8 mouse cellular contexts compared by ENCODE assay signal in the genomic region with DNA sequence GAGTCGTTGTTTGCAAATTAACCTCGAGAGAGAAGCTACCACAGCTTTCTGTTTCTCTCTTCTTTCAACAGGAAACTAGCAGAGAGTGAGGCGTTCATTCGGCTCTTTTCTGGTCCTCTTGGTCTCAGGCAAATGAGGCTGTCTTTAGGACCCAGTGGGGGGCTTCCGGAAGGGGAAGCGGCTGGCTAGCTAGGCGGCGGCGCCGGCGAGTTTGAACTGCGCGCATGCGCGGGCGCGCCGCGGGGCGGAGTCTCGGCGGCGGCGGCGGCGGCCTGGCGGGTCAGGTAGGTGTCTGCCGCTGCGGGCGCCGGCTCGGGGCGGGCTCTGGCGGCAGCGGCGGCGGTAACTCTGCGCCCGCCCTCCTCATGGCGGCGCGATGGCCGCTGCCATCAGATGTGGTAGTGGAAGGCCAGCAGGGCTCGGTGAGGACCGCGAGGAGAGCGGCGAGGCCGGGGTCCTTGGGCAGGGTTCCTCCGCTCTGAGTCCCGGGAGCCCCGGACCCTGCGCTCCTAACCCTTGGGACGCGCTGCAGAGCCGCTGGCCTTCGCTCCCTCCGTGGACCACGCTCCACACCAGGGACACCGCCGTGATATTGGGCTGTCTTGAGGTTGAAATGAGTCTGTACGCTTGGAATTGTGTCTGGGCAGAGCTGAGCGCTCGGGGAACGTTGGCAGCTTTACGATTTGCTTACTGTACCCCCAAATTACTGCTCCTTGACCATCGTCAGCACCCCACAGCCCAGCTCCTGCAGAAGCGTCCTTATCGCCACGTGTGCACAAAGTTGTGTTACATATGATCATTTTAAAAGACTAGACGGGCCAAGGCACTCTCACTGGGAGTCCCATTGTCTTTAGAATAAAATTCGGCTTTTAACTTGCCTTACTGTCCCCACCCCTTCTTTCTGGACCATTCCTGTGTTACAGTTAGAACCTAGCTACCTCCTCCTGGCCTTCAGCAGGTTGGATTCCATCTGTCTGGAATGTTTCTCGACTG. TPM values are rescaled to one million over a fixed set of nuclear protein-coding genes. Genes with fewer than 3 reads are reported as not detected.
DNase-seq lines count a peak whose midpoint lies in the region; ATAC-seq and TF ChIP-seq lines count a peak whose summit lies in the region.

A gene (minus strand): TSS at position 171 of the 993 bp plus-strand sequence.
A gene (plus strand): TSS at position 249 of the 993 bp plus-strand sequence.

- peak within 1 kb of the TSS; percentile 75 for H3K27ac ChIP-seq in forebrain, embryonic 11.5 days (ENCODE audit: low read depth, low read length)
- H3K27ac ChIP-seq in heart, postnatal 0 days (ENCODE audit: low read depth): peak within 1 kb of the TSS; percentile 70
- H3K27ac ChIP-seq in liver, embryonic 16.5 days (ENCODE audit: low read length): peak within 1 kb of the TSS; percentile 94
- peak within 1 kb of the TSS; percentile 89 for H3K27ac ChIP-seq in neural tube, embryonic 13.5 days (replicated peaks)
- peak within 1 kb of the TSS; percentile 84 for H3K27ac ChIP-seq in testis, adult 2 months (ENCODE audit: control insufficient read depth, insufficient read depth, low read depth, low read length)

- no peak for TF ChIP-seq CTCF in heart, postnatal 0 days (IDR thresholded peaks at IDR 0.05; ENCODE audit: low read depth)
- TF ChIP-seq CTCF in testis, adult 2 months (IDR thresholded peaks at IDR 0.05; ENCODE audit: control insufficient read depth, insufficient read depth, insufficient replicate concordance, low read depth, low read length): no peak

- no peaks in the 10 kb centered on the region for H3K9me3 ChIP-seq in forebrain, embryonic 11.5 days (ENCODE audit: control insufficient read depth, low read length)
- H3K9me3 ChIP-seq in heart, postnatal 0 days (replicated peaks; ENCODE audit: control insufficient read depth, low read length): no peaks in the 10 kb centered on the region
- H3K9me3 ChIP-seq in liver, embryonic 16.5 days (replicated peaks; ENCODE audit: control insufficient read depth, low read length): no peaks in the 10 kb centered on the region
- H3K9me3 ChIP-seq in neural tube, embryonic 13.5 days: no peaks in the 10 kb centered on the region

- H3K4me2 ChIP-seq in forebrain, embryonic 11.5 days (ENCODE audit: low read depth, low read length, severe bottlenecking): peak within 1 kb of the TSS; percentile 86
- peak within 1 kb of the TSS; percentile 91 for H3K4me2 ChIP-seq in heart, postnatal 0 days (ENCODE audit: low read depth, low read length)
- H3K4me2 ChIP-seq in liver, embryonic 16.5 days (ENCODE audit: low read depth, low read length): peak within 1 kb of the TSS; percentile 90
- H3K4me2 ChIP-seq in neural tube, embryonic 13.5 days: peak within 1 kb of the TSS; percentile 92

- under 1% methylated on average over 73 of the region's 73 CpGs for WGBS in forebrain, embryonic 11.5 days
- under 1% methylated on average over 72 of the region's 73 CpGs for WGBS in heart, postnatal 0 days
- WGBS in liver, embryonic 16.5 days (ENCODE audit: insufficient replicate concordance): under 1% methylated on average over 71 of the region's 73 CpGs
- WGBS in neural tube, embryonic 13.5 days: under 1% methylated on average over 72 of the region's 73 CpGs

- H3K4me1 ChIP-seq in forebrain, embryonic 11.5 days (replicated peaks; ENCODE audit: control insufficient read depth, insufficient read depth, low read length): 0 out of 2 replicates have a peak, but pooled peaks cover 5% of the 10 kb centered on the region
- H3K4me1 ChIP-seq in heart, postnatal 0 days (ENCODE audit: control insufficient read depth, insufficient read depth): peaks cover 11% of the 10 kb centered on the region
- peaks cover 18% of the 10 kb centered on the region for H3K4me1 ChIP-seq in liver, embryonic 16.5 days (ENCODE audit: control insufficient read depth, low read depth, low read length)
- peaks cover 23% of the 10 kb centered on the region for H3K4me1 ChIP-seq in neural tube, embryonic 13.5 days (replicated peaks)
- peaks cover 6% of the 10 kb centered on the region for H3K4me1 ChIP-seq in testis, adult 2 months (ENCODE audit: control insufficient read depth, insufficient read depth, low read length)

- no peak for TF ChIP-seq EP300 in heart, postnatal 0 days (IDR thresholded peaks at IDR 0.05; ENCODE audit: low read depth)

- no peaks in the 10 kb centered on the region for H3K27me3 ChIP-seq in forebrain, embryonic 11.5 days (ENCODE audit: control insufficient read depth, insufficient read depth, low read length)
- no peaks in the 10 kb centered on the region for H3K27me3 ChIP-seq in heart, postnatal 0 days (ENCODE audit: control insufficient read depth, insufficient read depth, low read length)
- no peaks in the 10 kb centered on the region for H3K27me3 ChIP-seq in liver, embryonic 16.5 days (ENCODE audit: control insufficient read depth, insufficient read depth, low read depth, low read length)
- no peaks in the 10 kb centered on the region for H3K27me3 ChIP-seq in neural tube, embryonic 13.5 days
- no peaks in the 10 kb centered on the region for H3K27me3 ChIP-seq in testis, adult 2 months (ENCODE audit: control insufficient read depth, insufficient read depth, low read length)

- H3K36me3 ChIP-seq in forebrain, embryonic 11.5 days (ENCODE audit: control insufficient read depth, insufficient read depth, low read length): no peaks in the 10 kb centered on the region
- H3K36me3 ChIP-seq in heart, postnatal 0 days (replicated peaks; ENCODE audit: control insufficient read depth, insufficient read depth, low read length): no peaks in the 10 kb centered on the region
- no peaks in the 10 kb centered on the region for H3K36me3 ChIP-seq in liver, embryonic 16.5 days (ENCODE audit: control insufficient read depth, insufficient read depth)
- H3K36me3 ChIP-seq in neural tube, embryonic 13.5 days: no peaks in the 10 kb centered on the region
- H3K36me3 ChIP-seq in testis, adult 2 months (ENCODE audit: control insufficient read depth, insufficient read depth, low read length): no peaks in the 10 kb centered on the region; the same call in 1 of the 2 replicates

- H3K9ac ChIP-seq in forebrain, embryonic 11.5 days (ENCODE audit: low read length): peak within 1 kb of the TSS; percentile 92
- H3K9ac ChIP-seq in heart, postnatal 0 days (replicated peaks; ENCODE audit: low read depth, low read length): peak within 1 kb of the TSS; percentile 70
- H3K9ac ChIP-seq in liver, embryonic 16.5 days (ENCODE audit: low read depth, low read length): peak within 1 kb of the TSS; percentile 87
- H3K9ac ChIP-seq in neural tube, embryonic 13.5 days: peak within 1 kb of the TSS; percentile 93

- peak; percentile 91 to 96 for DNase-seq in CD8-positive naive resting alpha-beta T cell, adult 2 months (ENCODE audit: low read depth in 2 of 2, low spot score in 2 of 2)
- peak; percentile 73 for DNase-seq in c-Kit-positive CD71-negative TER-119-negative erythroid progenitor cells, embryonic 14.5 days (ENCODE audit: low read depth)
- DNase-seq in forebrain, embryonic 11.5 days (ENCODE audit: low spot score): peak; percentile 98
- peak; percentile 90 for DNase-seq in heart, postnatal 0 days (ENCODE audit: low spot score)
- DNase-seq in kidney, postnatal 4 days: peak; percentile 91 to 95

- peak within 1 kb of the TSS; percentile 80 for H3K4me3 ChIP-seq in forebrain, embryonic 11.5 days (ENCODE audit: low read depth, low read length)
- peak within 1 kb of the TSS; percentile 73 for H3K4me3 ChIP-seq in heart, postnatal 0 days (ENCODE audit: low read depth, low read length)
- H3K4me3 ChIP-seq in liver, embryonic 16.5 days (ENCODE audit: low read depth, low read length): peak within 1 kb of the TSS; percentile 82
- peak within 1 kb of the TSS; percentile 91 for H3K4me3 ChIP-seq in neural tube, embryonic 13.5 days
- peak within 1 kb of the TSS; percentile 95 for H3K4me3 ChIP-seq in testis, adult 2 months (ENCODE audit: control insufficient read depth, low read depth, low read length)

- ATAC-seq in forebrain, embryonic 11.5 days (replicated peaks; ENCODE audit: low FRiP score): peak; percentile 83
- peak; percentile 89 for ATAC-seq in heart, postnatal 0 days (ENCODE audit: insufficient read depth, low read depth)
- ATAC-seq in liver, embryonic 16.5 days (ENCODE audit: low read depth): peak; percentile 81
- ATAC-seq in neural tube, embryonic 13.5 days (ENCODE audit: low read depth): peak; percentile 86

- peak; percentile 63 for TF ChIP-seq POLR2A in testis, adult 2 months (IDR thresholded peaks at IDR 0.05; ENCODE audit: control insufficient read depth, low read depth, low read length)

RNA-seq across cellular contexts. Expression of the first gene that starts in this region (rescaled TPM):
- 25.9 and 26.6 TPM in 2 replicates for polyA plus RNA-seq in forebrain, embryonic 11.5 days (2014; fragmentation: Nextera tagmentation; extraction: Ambion mirVana)
- total RNA-seq in heart, postnatal 0 days (2014; rRNA removed; ENCODE audit: low replicate concordance): 2.2 and 13.1 TPM in 2 replicates
- 4.0 and 4.2 TPM in 2 replicates for polyA plus RNA-seq in heart, postnatal 0 days (2015; fragmentation: Nextera tagmentation; extraction: Ambion mirVana)
- polyA plus RNA-seq in liver, embryonic 16.5 days (2015; fragmentation: Nextera tagmentation; extraction: Ambion mirVana): 5.0 and 5.9 TPM in 2 replicates
- 4.2 and 4.7 TPM in 2 replicates for polyA plus RNA-seq in neural tube, embryonic 13.5 days (2015; fragmentation: Nextera tagmentation; extraction: Ambion mirVana)
- 6.3 and 7.1 TPM in 2 replicates for polyA plus RNA-seq in testis, adult 2 months (2012; rRNA removed)

RNA-seq across cellular contexts. Expression of the second gene that starts in this region (rescaled TPM):
- polyA plus RNA-seq in forebrain, embryonic 11.5 days (2014; fragmentation: Nextera tagmentation; extraction: Ambion mirVana): 95.1 and 96.5 TPM in 2 replicates
- 5.2 and 8.8 TPM in 2 replicates for total RNA-seq in heart, postnatal 0 days (2014; rRNA removed; ENCODE audit: low replicate concordance)
- polyA plus RNA-seq in heart, postnatal 0 days (2015; fragmentation: Nextera tagmentation; extraction: Ambion mirVana): 13.7 and 14.9 TPM in 2 replicates
- 19.3 and 20.8 TPM in 2 replicates for polyA plus RNA-seq in liver, embryonic 16.5 days (2015; fragmentation: Nextera tagmentation; extraction: Ambion mirVana)
- 44.5 and 47.1 TPM in 2 replicates for polyA plus RNA-seq in neural tube, embryonic 13.5 days (2015; fragmentation: Nextera tagmentation; extraction: Ambion mirVana)
- 95.7 and 109 TPM in 2 replicates for polyA plus RNA-seq in testis, adult 2 months (2012; rRNA removed)

Comparison
In these comparisons a context has a peak if more than half of its experiments do, and no peak if none do; other contexts are left out.
1. Peak in every context shown above with its lines: DNase-seq, ATAC-seq, H3K4me3 ChIP-seq and H3K27ac ChIP-seq.